Mouse (Mus musculus) myocyte (in vitro differentiated cells): ENCODE measurements around the gene Paqr8. TPM values are rescaled to one million over a fixed set of nuclear protein-coding genes. Genes with fewer than 3 reads are reported as not detected.
"Not testable (repeated sequence)": the region's sequence is repeated elsewhere in the genome, so short reads cannot be mapped to it uniquely, and the experiment has no call there.

Source experiments
- H3K27me3 ChIP-seq: one replicate; pipeline ENCODE4 v1.6.1; 2011; ENCODE audit not compliant: control insufficient read depth, insufficient read depth, insufficient read length
- H3K36me3 ChIP-seq: one replicate; pipeline ENCODE4 v1.6.1; 2011; ENCODE audit not compliant: control insufficient read depth, insufficient read depth
- H3K4me2 ChIP-seq: one replicate; pipeline ENCODE4 v1.6.1; 2011; ENCODE audit warnings: low read depth, control low read depth
- H3K4me3 ChIP-seq: one replicate; pipeline ENCODE4 v1.5.1; 2011; ENCODE audit warnings: mild to moderate bottlenecking, control low read depth, moderate library complexity
- H3K79me2 ChIP-seq: one replicate; pipeline ENCODE4 v1.6.1; 2011; ENCODE audit not compliant: control insufficient read depth, insufficient read depth
- H3ac ChIP-seq: one replicate; pipeline ENCODE4 v1.6.1; 2011; ENCODE audit not compliant: control insufficient read depth, insufficient read length
- CEBPB ChIP-seq: IDR thresholded peaks from 2 replicates; pipeline ENCODE4 v1.6.1; 2011; ENCODE audit warnings: mild to moderate bottlenecking, moderate library complexity; ENCODE audit not compliant: poor library complexity, insufficient read depth, severe bottlenecking
- E2F4 ChIP-seq: IDR thresholded peaks from one replicate; pipeline ENCODE4 v1.6.1; 2011; ENCODE audit warnings: mild to moderate bottlenecking, control low read depth, moderate library complexity; ENCODE audit not compliant: insufficient read depth
- MAX ChIP-seq: IDR thresholded peaks from one replicate; pipeline ENCODE4 v1.6.1; 2011; ENCODE audit warnings: low read depth, mild to moderate bottlenecking, control low read depth
- MYOD1 ChIP-seq, 3 experiments: IDR thresholded peaks; one replicate each; pipeline ENCODE4 v1.6.1; 2011; ENCODE audit warnings: control low read depth in 2 of 3, low read depth in 2 of 3, mild to moderate bottlenecking in 2 of 3, moderate library complexity in 1 of 3; ENCODE audit not compliant: insufficient read length in 2 of 3, control insufficient read depth in 1 of 3
- MYOG ChIP-seq, 3 experiments: IDR thresholded peaks; one replicate each; pipeline ENCODE4 v1.6.1; 2011; ENCODE audit warnings: control low read depth in 2 of 3, low read depth in 2 of 3, mild to moderate bottlenecking in 2 of 3; ENCODE audit not compliant: insufficient read length in 2 of 3, control insufficient read depth in 1 of 3, insufficient read depth in 1 of 3
- POLR2A ChIP-seq: IDR thresholded peaks from one replicate; pipeline ENCODE4 v1.6.1; 2011; ENCODE audit warnings: low read depth, mild to moderate bottlenecking, control low read depth, moderate library complexity; ENCODE audit not compliant: insufficient read length
- POLR2AphosphoS2 ChIP-seq: IDR thresholded peaks from one replicate; pipeline ENCODE4 v1.6.1; 2011; ENCODE audit warnings: low read depth, control low read depth; ENCODE audit not compliant: insufficient read length
- REST ChIP-seq: IDR thresholded peaks from one replicate; pipeline ENCODE4 v1.6.1; 2011; ENCODE audit warnings: mild to moderate bottlenecking, control low read depth, moderate library complexity; ENCODE audit not compliant: insufficient read depth, insufficient read length
- SRF ChIP-seq: IDR thresholded peaks from one replicate; pipeline ENCODE4 v1.6.1; 2011; ENCODE audit warnings: low read depth; ENCODE audit not compliant: control insufficient read depth, insufficient read length
- TCF12 ChIP-seq: IDR thresholded peaks from one replicate; pipeline ENCODE4 v1.6.1; 2011; ENCODE audit warnings: mild to moderate bottlenecking, control low read depth; ENCODE audit not compliant: poor library complexity, insufficient read depth, severe bottlenecking
- TCF3 ChIP-seq: IDR thresholded peaks from one replicate; pipeline ENCODE4 v1.6.1; 2011; ENCODE audit warnings: low read depth, control low read depth; ENCODE audit not compliant: insufficient read length
- USF1 ChIP-seq: IDR thresholded peaks from one replicate; pipeline ENCODE4 v1.6.1; 2011; ENCODE audit warnings: low read depth, mild to moderate bottlenecking, control low read depth, moderate library complexity
- polyA plus RNA-seq: library from polyadenylated mRNA; unstranded; fragments of >200 nt; fragmentation: generic; extraction: Trizol; gene quantifications from one replicate; pipeline ENCODE4 v1.2.1, GENCODE M21; 2012; ENCODE audit warnings: missing spikeins

The Paqr8 gene
- polyA plus RNA-seq, 1 experiment, result 0.96 TPM

- no peak for TF ChIP-seq USF1
- no peak for TF ChIP-seq CEBPB
- TF ChIP-seq TCF3, result no peak
- TF ChIP-seq SRF, result no peak
- no peak for TF ChIP-seq TCF12
- TF ChIP-seq MYOD1 (IDR thresholded peaks at IDR 0.05; ENCODE audit: control insufficient read depth in 1 of 3, insufficient read length in 2 of 3, low read depth in 2 of 3), result no peak
- no peak for TF ChIP-seq POLR2AphosphoS2
- no peak for TF ChIP-seq POLR2A
- no peak for TF ChIP-seq REST
- H3K79me2 ChIP-seq, result no peaks in the 10 kb centered on the region
- H3K4me2 ChIP-seq, result no peak overlapping the region
- H3K4me3 ChIP-seq, result no peak overlapping the region
- no peaks in the 10 kb centered on the region for H3K36me3 ChIP-seq
- no peaks in the 10 kb centered on the region for H3K27me3 ChIP-seq
- no peak overlapping the region for H3ac ChIP-seq
Measured at GRCm38 (mm10) chr1:20915608-20916007, 25.2 kb downstream of the Paqr8 start.

- Histone ChIP-seq H3K27me3 (no peaks in the 10 kb centered on the region), H3ac (no peak overlapping the region), H3K79me2 (no peaks in the 10 kb centered on the region), H3K36me3 (no peaks in the 10 kb centered on the region), H3K4me2 (no peak overlapping the region), H3K4me3 (no peak overlapping the region)
- TF ChIP-seq CEBPB (no peak), MYOD1 (IDR thresholded peaks at IDR 0.05; ENCODE audit: control insufficient read depth in 1 of 3, insufficient read length in 2 of 3, low read depth in 2 of 3) (no peak), POLR2AphosphoS2 (no peak), USF1 (no peak), POLR2A (no peak), E2F4 (no peak), MAX (no peak), TCF12 (no peak)
Measured at GRCm38 (mm10) chr1:20917496-20918050, 27.2 kb downstream of the Paqr8 start.

DNA sequence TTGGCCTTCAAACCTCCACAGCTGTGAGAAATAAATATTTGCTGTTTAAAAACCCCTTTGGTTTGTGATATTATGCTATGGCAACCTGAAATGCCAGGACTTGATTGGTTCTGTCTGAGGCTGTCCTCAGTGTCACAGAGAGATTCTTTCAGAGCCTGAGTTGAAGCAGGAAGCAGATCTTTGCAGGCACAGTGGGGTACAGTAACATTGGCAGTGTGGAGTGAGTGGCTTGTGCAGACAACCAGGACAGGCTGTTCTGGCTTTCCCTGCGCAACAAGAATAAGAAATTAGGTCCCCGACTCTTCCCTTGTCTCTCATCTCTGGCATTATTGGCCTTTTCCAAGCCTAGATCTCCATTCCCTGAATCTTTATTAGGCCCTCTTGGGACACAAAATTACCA, 29.3 kb downstream of the Paqr8 start:
- TF ChIP-seq SRF (no peak), REST (no peak), TCF3 (no peak), POLR2AphosphoS2 (no peak), MYOG (IDR thresholded peaks at IDR 0.05; ENCODE audit: control insufficient read depth in 1 of 3, insufficient read depth in 1 of 3, insufficient read length in 2 of 3, low read depth in 2 of 3) (no peak), USF1 (no peak), MAX (no peak), POLR2A (no peak)
- Histone ChIP-seq H3K27me3 (no peaks in the 10 kb centered on the region), H3K4me3 (no peak overlapping the region), H3K4me2 (no peak overlapping the region), H3K36me3 (no peaks in the 10 kb centered on the region), H3ac (no peak overlapping the region), H3K79me2 (no peaks in the 10 kb centered on the region)

GRCm38 (mm10) chr1:20921081-20921528, 30.7 kb downstream of the Paqr8 start:
- H3K79me2 ChIP-seq, result no peaks in the 10 kb centered on the region
- H3K4me3 ChIP-seq, result no peak overlapping the region
- no peak overlapping the region for H3ac ChIP-seq
- no peaks in the 10 kb centered on the region for H3K36me3 ChIP-seq
- H3K27me3 ChIP-seq, result no peaks in the 10 kb centered on the region
- no peak for TF ChIP-seq REST
- TF ChIP-seq MAX, result no peak
- no peak for TF ChIP-seq POLR2AphosphoS2
- TF ChIP-seq MYOG (IDR thresholded peaks at IDR 0.05; ENCODE audit: control insufficient read depth in 1 of 3, insufficient read depth in 1 of 3, insufficient read length in 2 of 3, low read depth in 2 of 3), result no peak
- no peak for TF ChIP-seq TCF3
- TF ChIP-seq POLR2A, result no peak
- TF ChIP-seq SRF, result no peak
- TF ChIP-seq USF1, result no peak
- TF ChIP-seq E2F4, result no peak
- no peak for TF ChIP-seq CEBPB
- no peak for TF ChIP-seq MYOD1 (IDR thresholded peaks at IDR 0.05; ENCODE audit: control insufficient read depth in 1 of 3, insufficient read length in 2 of 3, low read depth in 2 of 3)
- TF ChIP-seq TCF12, result no peak
- no peak overlapping the region for H3K4me2 ChIP-seq

GRCm38 (mm10) chr1:20922612-20923399, 32.4 kb downstream of the Paqr8 start:
- TF ChIP-seq REST (no peak), MYOG (IDR thresholded peaks at IDR 0.05; ENCODE audit: control insufficient read depth in 1 of 3, insufficient read depth in 1 of 3, insufficient read length in 2 of 3, low read depth in 2 of 3) (peak in 1 of 3 experiments; percentile 17), SRF (peak; percentile 25), CEBPB (no peak), E2F4 (no peak), MYOD1 (IDR thresholded peaks at IDR 0.05; ENCODE audit: control insufficient read depth in 1 of 3, insufficient read length in 2 of 3, low read depth in 2 of 3) (peak in 2 of 3 experiments; percentile 43 to 45), MAX (no peak)
- H3ac ChIP-seq, result no peak overlapping the region
- peak overlapping the region; percentile 4 for H3K4me3 ChIP-seq
- no peaks in the 10 kb centered on the region for H3K79me2 ChIP-seq
- H3K27me3 ChIP-seq, result no peaks in the 10 kb centered on the region
- peak overlapping the region; percentile 75 for H3K4me2 ChIP-seq
- no peaks in the 10 kb centered on the region for H3K36me3 ChIP-seq

GRCm38 (mm10) chr1:20925324-20925723, 34.9 kb downstream of the Paqr8 start:
- H3K79me2 ChIP-seq, H3K36me3 ChIP-seq, H3K4me2 ChIP-seq, H3ac ChIP-seq, H3K27me3 ChIP-seq, H3K4me3 ChIP-seq: not testable (repeated sequence)
